In the genomic region with DNA sequence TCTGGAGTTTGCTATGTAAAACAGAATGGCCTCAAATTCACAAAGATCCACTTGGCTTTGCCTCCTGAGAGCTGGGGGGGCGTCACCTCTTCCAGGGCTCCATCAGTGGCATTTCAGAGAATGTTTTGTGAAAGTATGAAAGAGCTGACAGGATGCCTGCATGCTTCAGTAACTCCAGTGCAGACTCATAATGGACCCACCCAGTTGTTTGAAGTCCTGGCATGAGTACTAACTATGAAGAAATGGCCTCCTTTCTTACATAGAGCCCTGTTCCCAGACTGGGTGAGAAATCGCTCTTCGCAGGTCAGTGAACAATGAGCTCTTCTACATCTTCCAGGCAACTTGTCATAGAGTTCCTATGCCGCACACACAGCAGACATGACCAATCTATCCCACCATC, we compare ENCODE assay signal across 26 mouse cellular contexts.
A peak's percentile ranks its signal among the peaks of the same experiment; 100 is the strongest.
DNase-seq lines count a peak whose midpoint lies in the region; ATAC-seq and TF ChIP-seq lines count a peak whose summit lies in the region.
"Had no signal": no experiment of that assay in that cellular context is flagged by ENCODE, and none has a peak within 500 bp of the region (broad histone marks: within the 10 kb centered on the region; RNA-seq: fewer than 3 reads in every experiment).

No protein-coding gene starts in this region.

- peak; percentile 38 for DNase-seq in forebrain, embryonic 14.5 days (ENCODE audit: low spot score)
- no peak for DNase-seq in hindbrain, embryonic 11.5 days (ENCODE audit: low spot score)
- no peak for DNase-seq in testis, postnatal 14 days (ENCODE audit: low spot score)
- DNase-seq in thymus, adult 18-20 months = no peak
- DNase-seq: adrenal gland, postnatal 10 days; adrenal gland, postnatal 36 days; cerebellum, adult 11 months; cerebellum, adult 2 months; cerebellum, adult 9-11 months; cerebellum, postnatal 25 days; forebrain, postnatal 0 days; gastrocnemius, adult 2 months; gastrocnemius, postnatal 14 days; heart, adult 11 months; heart, postnatal 36 days; kidney, adult 18-20 months had no signal

- TF ChIP-seq CTCF in testis, adult 2 months (IDR thresholded peaks at IDR 0.05; ENCODE audit: control insufficient read depth, insufficient read depth, insufficient replicate concordance, low read depth, low read length) = no peak

- peaks cover 23% of the 10 kb centered on the region for H3K4me1 ChIP-seq in forebrain, embryonic 14.5 days (ENCODE audit: control insufficient read depth, insufficient read depth, low read length)
- H3K4me1 ChIP-seq in forebrain, embryonic 12.5 days = peaks cover 37% of the 10 kb centered on the region
- H3K4me1 ChIP-seq in hindbrain, embryonic 12.5 days = peaks cover 47% of the 10 kb centered on the region
- no peaks in the 10 kb centered on the region; the same call in 1 of the 2 replicates for H3K4me1 ChIP-seq in hindbrain, embryonic 11.5 days (replicated peaks; ENCODE audit: control insufficient read depth, insufficient read depth, low read length)
- H3K4me1 ChIP-seq in testis, adult 2 months (ENCODE audit: control insufficient read depth, insufficient read depth, low read length) = no peaks in the 10 kb centered on the region

- H3K27ac ChIP-seq in forebrain, embryonic 14.5 days (ENCODE audit: low read depth, low read length) = no peak overlapping the region
- H3K27ac ChIP-seq in forebrain, embryonic 12.5 days = no peak overlapping the region
- H3K27ac ChIP-seq in hindbrain, embryonic 12.5 days = no peak overlapping the region
- H3K27ac ChIP-seq in hindbrain, embryonic 11.5 days (ENCODE audit: low read depth, low read length) = no peak overlapping the region
- H3K27ac ChIP-seq in testis, adult 2 months (ENCODE audit: control insufficient read depth, insufficient read depth, low read depth, low read length) = no peak overlapping the region
- H3K27ac ChIP-seq: embryonic facial prominence, embryonic 12.5 days; embryonic facial prominence, embryonic 15.5 days; gastrocnemius, adult 2 months had no signal

- no peak for ATAC-seq in forebrain, embryonic 14.5 days
- ATAC-seq in forebrain, embryonic 12.5 days (ENCODE audit: low FRiP score) = no peak
- ATAC-seq in hindbrain, embryonic 12.5 days (ENCODE audit: low FRiP score) = peak; percentile 41; the same call in 1 of the 2 replicates
- ATAC-seq in hindbrain, embryonic 11.5 days (ENCODE audit: low FRiP score) = no peak
- ATAC-seq: forebrain, postnatal 0 days; inflammation-experienced regulatory T-cells, adult 6 months; intestine, embryonic 16.5 days; Patski had no signal

- H3K4me3 ChIP-seq in forebrain, embryonic 14.5 days (ENCODE audit: low read depth, low read length) = no peak overlapping the region
- no peak overlapping the region for H3K4me3 ChIP-seq in forebrain, embryonic 12.5 days (replicated peaks)
- no peak overlapping the region for H3K4me3 ChIP-seq in hindbrain, embryonic 12.5 days
- no peak overlapping the region for H3K4me3 ChIP-seq in hindbrain, embryonic 11.5 days (ENCODE audit: low read depth, low read length)
- H3K4me3 ChIP-seq in testis, adult 2 months (ENCODE audit: control insufficient read depth, low read depth, low read length) = peak overlapping the region; percentile 59
- H3K4me3 ChIP-seq: embryonic facial prominence, embryonic 12.5 days; embryonic facial prominence, embryonic 15.5 days; gastrocnemius, adult 2 months; hindbrain, embryonic 15.5 days had no signal

- no peak overlapping the region for H3K9ac ChIP-seq in forebrain, embryonic 14.5 days (ENCODE audit: low read length)
- H3K9ac ChIP-seq in forebrain, embryonic 12.5 days = no peak overlapping the region
- no peak overlapping the region for H3K9ac ChIP-seq in hindbrain, embryonic 12.5 days
- H3K9ac ChIP-seq in hindbrain, embryonic 11.5 days (ENCODE audit: low read depth, low read length) = no peak overlapping the region
- H3K9ac ChIP-seq: embryonic facial prominence, embryonic 12.5 days; embryonic facial prominence, embryonic 15.5 days; forebrain, postnatal 0 days; hindbrain, embryonic 15.5 days had no signal

- WGBS in forebrain, embryonic 14.5 days = 44% methylated on average over 4 of the region's 4 CpGs
- 66% methylated on average over 4 of the region's 4 CpGs for WGBS in forebrain, embryonic 12.5 days
- WGBS in hindbrain, embryonic 12.5 days = 54% methylated on average over 4 of the region's 4 CpGs
- WGBS in hindbrain, embryonic 11.5 days = 66% methylated on average over 4 of the region's 4 CpGs

- H3K4me2 ChIP-seq in forebrain, embryonic 14.5 days (ENCODE audit: low read length) = no peak overlapping the region
- no peak overlapping the region for H3K4me2 ChIP-seq in forebrain, embryonic 12.5 days
- no peak overlapping the region for H3K4me2 ChIP-seq in hindbrain, embryonic 12.5 days (replicated peaks)
- no peak overlapping the region for H3K4me2 ChIP-seq in hindbrain, embryonic 11.5 days (replicated peaks; ENCODE audit: low read depth, low read length)
- H3K4me2 ChIP-seq: embryonic facial prominence, embryonic 12.5 days; embryonic facial prominence, embryonic 15.5 days; heart, embryonic 11.5 days; hindbrain, embryonic 15.5 days had no signal

- no peaks in the 10 kb centered on the region for H3K9me3 ChIP-seq in forebrain, embryonic 14.5 days (replicated peaks; ENCODE audit: control insufficient read depth, low read length)
- no peaks in the 10 kb centered on the region for H3K9me3 ChIP-seq in forebrain, embryonic 12.5 days
- no peaks in the 10 kb centered on the region for H3K9me3 ChIP-seq in hindbrain, embryonic 12.5 days (replicated peaks)
- H3K9me3 ChIP-seq in hindbrain, embryonic 11.5 days (ENCODE audit: control insufficient read depth, low read length) = no peaks in the 10 kb centered on the region
- H3K9me3 ChIP-seq: embryonic facial prominence, embryonic 12.5 days; embryonic facial prominence, embryonic 15.5 days; hindbrain, embryonic 15.5 days had no signal

- no peaks in the 10 kb centered on the region for H3K27me3 ChIP-seq in forebrain, embryonic 14.5 days (replicated peaks; ENCODE audit: control insufficient read depth, insufficient read depth, low read length)
- H3K27me3 ChIP-seq in forebrain, embryonic 12.5 days = no peaks in the 10 kb centered on the region
- H3K27me3 ChIP-seq in hindbrain, embryonic 12.5 days = no peaks in the 10 kb centered on the region
- H3K27me3 ChIP-seq in hindbrain, embryonic 11.5 days (ENCODE audit: control insufficient read depth, insufficient read depth, low read length) = no peaks in the 10 kb centered on the region
- no peaks in the 10 kb centered on the region for H3K27me3 ChIP-seq in testis, adult 2 months (ENCODE audit: control insufficient read depth, insufficient read depth, low read length)
- H3K27me3 ChIP-seq: embryonic facial prominence, embryonic 12.5 days; embryonic facial prominence, embryonic 15.5 days; hindbrain, embryonic 15.5 days had no signal

- H3K36me3 ChIP-seq in forebrain, embryonic 14.5 days (ENCODE audit: control insufficient read depth, insufficient read depth, low read length) = no peaks in the 10 kb centered on the region
- H3K36me3 ChIP-seq in forebrain, embryonic 12.5 days (replicated peaks) = no peaks in the 10 kb centered on the region
- no peaks in the 10 kb centered on the region for H3K36me3 ChIP-seq in hindbrain, embryonic 12.5 days
- no peaks in the 10 kb centered on the region for H3K36me3 ChIP-seq in hindbrain, embryonic 11.5 days (ENCODE audit: control insufficient read depth, insufficient read depth, low read length)
- H3K36me3 ChIP-seq in testis, adult 2 months (ENCODE audit: control insufficient read depth, insufficient read depth, low read length) = no peaks in the 10 kb centered on the region
- H3K36me3 ChIP-seq: embryonic facial prominence, embryonic 12.5 days; embryonic facial prominence, embryonic 15.5 days; hindbrain, embryonic 15.5 days had no signal

- no peak for TF ChIP-seq POLR2A in testis, adult 2 months (IDR thresholded peaks at IDR 0.05; ENCODE audit: control insufficient read depth, low read depth, low read length)
